Mouse (Mus musculus): ENCODE data around the gene Bik. TPM values are rescaled to one million over a fixed set of nuclear protein-coding genes. Genes with fewer than 3 reads are reported as not detected.

Gene Bik
- polyA plus RNA-seq, 1 experiment from 2014 or later: 1.5 TPM

GRCm38 (mm10) chr15:83574731-83575351 lies 48.2 kb downstream of the Bik start:
- Histone ChIP-seq H3K4me1 (no peaks in the 10 kb centered on the region), H3K4me2 (replicated peaks) (no peak overlapping the region), H3K27me3 (replicated peaks) (no peaks in the 10 kb centered on the region), H3K4me3 (no peak overlapping the region), H3K9me3 (no peaks in the 10 kb centered on the region), H3K27ac (no peak overlapping the region), H3K9ac (no peak overlapping the region), H3K36me3 (peaks cover 56% of the 10 kb centered on the region)
- WGBS: 95% methylated on average over 6 of the region's 6 CpGs
- no peak for ATAC-seq (ENCODE audit: low FRiP score, low read depth)

- WGBS: 95% methylated on average over 8 of the region's 8 CpGs
- no peak overlapping the region for H3K4me3 ChIP-seq
- no peaks in the 10 kb centered on the region for H3K4me1 ChIP-seq
- no peak overlapping the region for H3K27ac ChIP-seq
- no peak overlapping the region for H3K4me2 ChIP-seq (replicated peaks)
- no peak for ATAC-seq (ENCODE audit: low FRiP score, low read depth)
- no peaks in the 10 kb centered on the region for H3K27me3 ChIP-seq (replicated peaks)
- H3K36me3 ChIP-seq: peaks cover 63% of the 10 kb centered on the region
- H3K9ac ChIP-seq: no peak overlapping the region
- no peaks in the 10 kb centered on the region for H3K9me3 ChIP-seq
Observed at GRCm38 (mm10) chr15:83575543-83575942, 48.9 kb downstream of the Bik start.

- no peak for ATAC-seq (ENCODE audit: low FRiP score, low read depth)
- no peaks in the 10 kb centered on the region for H3K9me3 ChIP-seq
- no peak overlapping the region for H3K9ac ChIP-seq
- peaks cover 74% of the 10 kb centered on the region for H3K36me3 ChIP-seq
- WGBS: 91% methylated on average over 9 of the region's 9 CpGs
- H3K4me2 ChIP-seq (replicated peaks): no peak overlapping the region
- H3K4me1 ChIP-seq: no peaks in the 10 kb centered on the region
- H3K27ac ChIP-seq: no peak overlapping the region
- no peak overlapping the region for H3K4me3 ChIP-seq
- H3K27me3 ChIP-seq (replicated peaks): no peaks in the 10 kb centered on the region
Observed at GRCm38 (mm10) chr15:83576651-83577050, 50.0 kb downstream of the Bik start.

- H3K27ac ChIP-seq: no peak overlapping the region
- peaks cover 93% of the 10 kb centered on the region for H3K36me3 ChIP-seq
- no peak for ATAC-seq (ENCODE audit: low FRiP score, low read depth)
- no peak overlapping the region for H3K4me3 ChIP-seq
- no peaks in the 10 kb centered on the region for H3K27me3 ChIP-seq (replicated peaks)
- H3K9me3 ChIP-seq: no peaks in the 10 kb centered on the region
- H3K4me1 ChIP-seq: no peaks in the 10 kb centered on the region
- no peak overlapping the region for H3K4me2 ChIP-seq (replicated peaks)
- WGBS: 91% methylated on average over 4 of the region's 4 CpGs
- no peak overlapping the region for H3K9ac ChIP-seq
Observed at GRCm38 (mm10) chr15:83582931-83583330, 56.3 kb downstream of the Bik start.

GRCm38 (mm10) chr15:83583419-83584156 lies 56.9 kb downstream of the Bik start:
- no peaks in the 10 kb centered on the region for H3K27me3 ChIP-seq (replicated peaks)
- no peak overlapping the region for H3K4me2 ChIP-seq (replicated peaks)
- H3K9me3 ChIP-seq: no peaks in the 10 kb centered on the region
- H3K4me3 ChIP-seq: no peak overlapping the region
- peaks cover 92% of the 10 kb centered on the region for H3K36me3 ChIP-seq
- H3K27ac ChIP-seq: no peak overlapping the region
- no peak overlapping the region for H3K9ac ChIP-seq
- WGBS: 79% methylated on average over 8 of the region's 8 CpGs
- H3K4me1 ChIP-seq: no peaks in the 10 kb centered on the region
- ATAC-seq (ENCODE audit: low FRiP score, low read depth): no peak

- H3K27ac ChIP-seq: no peak overlapping the region
- no peaks in the 10 kb centered on the region for H3K27me3 ChIP-seq (replicated peaks)
- no peak for ATAC-seq (ENCODE audit: low FRiP score, low read depth)
- H3K9me3 ChIP-seq: no peaks in the 10 kb centered on the region
- 97% methylated on average over 6 of the region's 6 CpGs for WGBS
- H3K9ac ChIP-seq: no peak overlapping the region
- H3K36me3 ChIP-seq: peaks cover 82% of the 10 kb centered on the region
- H3K4me2 ChIP-seq (replicated peaks): no peak overlapping the region
- H3K4me3 ChIP-seq: no peak overlapping the region
- no peaks in the 10 kb centered on the region for H3K4me1 ChIP-seq
Observed at GRCm38 (mm10) chr15:83584741-83585220, 58.1 kb downstream of the Bik start.

- no peak overlapping the region for H3K9ac ChIP-seq
- H3K4me2 ChIP-seq (replicated peaks): no peak overlapping the region
- peaks cover 21% of the 10 kb centered on the region for H3K4me1 ChIP-seq
- H3K27ac ChIP-seq: no peak overlapping the region
- no peaks in the 10 kb centered on the region for H3K9me3 ChIP-seq
- H3K36me3 ChIP-seq: peaks cover 28% of the 10 kb centered on the region
- H3K27me3 ChIP-seq (replicated peaks): no peaks in the 10 kb centered on the region
- 92% methylated on average over 4 of the region's 4 CpGs for WGBS
- ATAC-seq (ENCODE audit: low FRiP score, low read depth): no peak
- H3K4me3 ChIP-seq: no peak overlapping the region
Observed at GRCm38 (mm10) chr15:83590841-83591240, 64.2 kb downstream of the Bik start.

GRCm38 (mm10) chr15:83591758-83592157 lies 65.1 kb downstream of the Bik start:
- Histone ChIP-seq H3K9ac (no peak overlapping the region), H3K27ac (no peak overlapping the region), H3K27me3 (replicated peaks) (no peaks in the 10 kb centered on the region), H3K4me2 (replicated peaks) (no peak overlapping the region), H3K9me3 (no peaks in the 10 kb centered on the region), H3K4me1 (peaks cover 21% of the 10 kb centered on the region), H3K36me3 (peaks cover 19% of the 10 kb centered on the region), H3K4me3 (no peak overlapping the region)
- no peak for ATAC-seq (ENCODE audit: low FRiP score, low read depth)
- 83% methylated on average over 6 of the region's 6 CpGs for WGBS

GRCm38 (mm10) chr15:83592260-83593188 lies 65.9 kb downstream of the Bik start:
- H3K4me1 ChIP-seq: peaks cover 21% of the 10 kb centered on the region
- no peak for ATAC-seq (ENCODE audit: low FRiP score, low read depth)
- peak overlapping the region; percentile 78; the same call in 1 of the 2 replicates for H3K4me2 ChIP-seq (replicated peaks)
- no peaks in the 10 kb centered on the region for H3K9me3 ChIP-seq
- H3K27ac ChIP-seq: no peak overlapping the region
- H3K4me3 ChIP-seq: no peak overlapping the region
- 86% methylated on average over 8 of the region's 8 CpGs for WGBS
- H3K36me3 ChIP-seq: peaks cover 11% of the 10 kb centered on the region
- H3K9ac ChIP-seq: peak overlapping the region; percentile 21; the same call in 1 of the 2 replicates
- H3K27me3 ChIP-seq (replicated peaks): no peaks in the 10 kb centered on the region

- Histone ChIP-seq H3K36me3 (peaks cover 7% of the 10 kb centered on the region; the same call in 1 of the 2 replicates), H3K27me3 (replicated peaks) (no peaks in the 10 kb centered on the region), H3K9ac (peak overlapping the region; percentile 78; the same call in 1 of the 2 replicates), H3K9me3 (no peaks in the 10 kb centered on the region), H3K4me1 (peaks cover 21% of the 10 kb centered on the region), H3K4me2 (replicated peaks) (peak overlapping the region; percentile 78), H3K4me3 (peak overlapping the region; percentile 4; the same call in 1 of the 2 replicates), H3K27ac (no peak overlapping the region)
- ATAC-seq (ENCODE audit: low FRiP score, low read depth): no peak
Observed at GRCm38 (mm10) chr15:83593189-83593585, 66.5 kb downstream of the Bik start.

GRCm38 (mm10) chr15:83593702-83594512 lies 67.2 kb downstream of the Bik start:
- WGBS: 11% methylated on average over 19 of the region's 19 CpGs
- Histone ChIP-seq H3K27me3 (replicated peaks) (no peaks in the 10 kb centered on the region), H3K9me3 (no peaks in the 10 kb centered on the region), H3K4me2 (replicated peaks) (peak overlapping the region; percentile 78), H3K36me3 (peaks cover 4% of the 10 kb centered on the region; the same call in 1 of the 2 replicates), H3K27ac (no peak overlapping the region), H3K4me3 (peak overlapping the region; percentile 89), H3K9ac (peak overlapping the region; percentile 78), H3K4me1 (peaks cover 21% of the 10 kb centered on the region)
- peak; percentile 58; the same call in 1 of the 2 replicates for ATAC-seq (ENCODE audit: low FRiP score, low read depth)

All from neural tube, embryonic 12.5 days (tissue).